24 mouse cellular contexts compared by ENCODE assay signal in genomic region chr4:45783671-45784070, GRCm38 (mm10). TPM values are rescaled to one million over a fixed set of nuclear protein-coding genes. Genes with fewer than 3 reads are reported as not detected.
A peak's percentile ranks its signal among the peaks of the same experiment; 100 is the strongest.
DNase-seq lines count a peak whose midpoint lies in the region; ATAC-seq and TF ChIP-seq lines count a peak whose summit lies in the region.
"Had no signal": no experiment of that assay in that cellular context is flagged by ENCODE, and none has a peak within 500 bp of the region (broad histone marks: within the 10 kb centered on the region; RNA-seq: fewer than 3 reads in every experiment).

No protein-coding gene starts in this region.

- TF ChIP-seq CTCF in kidney, adult 2 months (conservative IDR thresholded peaks at IDR 0.05; ENCODE audit: insufficient read depth, insufficient read length, low read depth, low read length), result 0 out of 2 replicates have a peak, but pooled peaks have one; percentile 10
- TF ChIP-seq CTCF in liver, postnatal 0 days (IDR thresholded peaks at IDR 0.05; ENCODE audit: low read depth), result peak; percentile 42

- H3K4me3 ChIP-seq in heart, embryonic 16.5 days (ENCODE audit: low read length), result no peak overlapping the region
- H3K4me3 ChIP-seq in kidney, adult 2 months (ENCODE audit: insufficient read depth, low read depth, low read length), result no peak overlapping the region
- H3K4me3 ChIP-seq in liver, postnatal 0 days (ENCODE audit: low read depth, low read length), result no peak overlapping the region
- H3K4me3 ChIP-seq: embryonic facial prominence, embryonic 12.5 days; limb, embryonic 13.5 days; midbrain, embryonic 13.5 days had no signal

- H3K36me3 ChIP-seq in heart, embryonic 16.5 days (ENCODE audit: control insufficient read depth, insufficient read depth), result no peaks in the 10 kb centered on the region
- no peaks in the 10 kb centered on the region for H3K36me3 ChIP-seq in kidney, adult 2 months (ENCODE audit: control insufficient read depth, insufficient read depth, low read length)
- no peaks in the 10 kb centered on the region for H3K36me3 ChIP-seq in liver, postnatal 0 days (replicated peaks; ENCODE audit: insufficient read depth, low read length)
- H3K36me3 ChIP-seq: embryonic facial prominence, embryonic 12.5 days; limb, embryonic 13.5 days; midbrain, embryonic 13.5 days had no signal

- no peak for TF ChIP-seq POLR2A in kidney, adult 2 months (IDR thresholded peaks at IDR 0.05; ENCODE audit: low read depth, low read length)

- no peak for DNase-seq in heart, adult 9 months (ENCODE audit: low spot score in 2 of 2)
- no peak for DNase-seq in kidney, adult 2 months
- DNase-seq in kidney, adult 11 months, result no peak
- DNase-seq in liver, postnatal 0 days, result no peak
- no peak for DNase-seq in liver
- DNase-seq in adrenal gland, postnatal 36 days, result no peak
- DNase-seq: adrenal gland, adult 2 months; cerebellum, adult 18-20 months; cerebellum, postnatal 14 days; gastrocnemius, postnatal 36 days; kidney, adult 18-20 months; kidney, postnatal 10 days; layer of hippocampus, postnatal 36 days; lung, adult 18-20 months had no signal

- no peaks in the 10 kb centered on the region for H3K9me3 ChIP-seq in heart, embryonic 16.5 days (replicated peaks; ENCODE audit: control insufficient read depth, low read length)
- no peaks in the 10 kb centered on the region for H3K9me3 ChIP-seq in liver, postnatal 0 days (ENCODE audit: low read length)
- H3K9me3 ChIP-seq: embryonic facial prominence, embryonic 12.5 days; limb, embryonic 13.5 days; midbrain, embryonic 13.5 days had no signal

- H3K9ac ChIP-seq in heart, embryonic 16.5 days (ENCODE audit: low read length), result no peak overlapping the region
- no peak overlapping the region for H3K9ac ChIP-seq in liver, postnatal 0 days (replicated peaks)
- H3K9ac ChIP-seq: embryonic facial prominence, embryonic 12.5 days; limb, embryonic 13.5 days; midbrain, embryonic 13.5 days had no signal

- no peak overlapping the region for H3K4me2 ChIP-seq in heart, embryonic 16.5 days (ENCODE audit: low read depth, low read length)
- H3K4me2 ChIP-seq in liver, postnatal 0 days (ENCODE audit: low read depth, low read length), result no peak overlapping the region
- H3K4me2 ChIP-seq: embryonic facial prominence, embryonic 12.5 days; limb, embryonic 13.5 days; midbrain, embryonic 13.5 days had no signal

- H3K4me1 ChIP-seq in heart, embryonic 16.5 days (ENCODE audit: control insufficient read depth, insufficient read depth, low read length), result peaks cover 16% of the 10 kb centered on the region
- H3K4me1 ChIP-seq in kidney, adult 2 months (ENCODE audit: control insufficient read depth, insufficient read depth, low read length), result no peaks in the 10 kb centered on the region
- peaks cover 17% of the 10 kb centered on the region for H3K4me1 ChIP-seq in liver, postnatal 0 days (ENCODE audit: insufficient read depth)
- H3K4me1 ChIP-seq: embryonic facial prominence, embryonic 12.5 days had no signal

- no peak for TF ChIP-seq EP300 in liver, postnatal 0 days (IDR thresholded peaks at IDR 0.05; ENCODE audit: low read depth)

- 45% methylated on average over 1 of the region's 1 CpGs for WGBS in heart, embryonic 16.5 days
- WGBS in kidney, adult 2 months, result 56% methylated on average over 1 of the region's 1 CpGs
- WGBS in liver, postnatal 0 days (ENCODE audit: insufficient replicate concordance), result 46% methylated on average over 1 of the region's 1 CpGs

- peaks cover 4% of the 10 kb centered on the region; the same call in 1 of the 2 replicates for H3K27me3 ChIP-seq in heart, embryonic 16.5 days (ENCODE audit: control insufficient read depth, insufficient read depth, low read length)
- H3K27me3 ChIP-seq in kidney, adult 2 months (replicated peaks; ENCODE audit: control insufficient read depth, insufficient read depth, low read length), result no peaks in the 10 kb centered on the region
- no peaks in the 10 kb centered on the region for H3K27me3 ChIP-seq in liver, postnatal 0 days (ENCODE audit: insufficient read depth, low read length)

- no peak overlapping the region for H3K27ac ChIP-seq in heart, embryonic 16.5 days (ENCODE audit: low read length)
- H3K27ac ChIP-seq in kidney, adult 2 months (ENCODE audit: insufficient read depth, low read depth, low read length), result no peak overlapping the region
- no peak overlapping the region for H3K27ac ChIP-seq in liver, postnatal 0 days (ENCODE audit: low read depth)
- H3K27ac ChIP-seq: embryonic facial prominence, embryonic 12.5 days; limb, embryonic 13.5 days; midbrain, embryonic 13.5 days had no signal

- ATAC-seq in heart, embryonic 16.5 days (replicated peaks; ENCODE audit: extremely low read depth, insufficient read depth, low FRiP score), result peak; percentile 69
- ATAC-seq in liver, postnatal 0 days, result no peak
- ATAC-seq: hindbrain, embryonic 16.5 days; midbrain, embryonic 13.5 days had no signal

RNA-seq across cellular contexts. Expression of gene Aldh1b1, which starts 15.2 kb away (rescaled TPM):
- polyA plus RNA-seq in heart, embryonic 16.5 days (2015; fragmentation: Nextera tagmentation; extraction: Ambion mirVana), result 173 and 184 TPM in 2 replicates
- 4.2 and 5.8 TPM in 2 replicates for polyA plus RNA-seq in kidney, adult 2 months (2012; rRNA removed)
- 91.5 and 96.4 TPM in 2 replicates for polyA plus RNA-seq in liver, postnatal 0 days (2015; fragmentation: Nextera tagmentation; extraction: Ambion mirVana)
- total RNA-seq in adrenal gland, postnatal 36 days (2021), result 10 to 100 TPM; 20.2 to 34.4 TPM
- polyA plus RNA-seq: C2C12 had no signal

RNA-seq across cellular contexts. Expression of gene Igfbpl1, which starts 43.1 kb away (rescaled TPM):
- polyA plus RNA-seq in heart, embryonic 16.5 days (2015; fragmentation: Nextera tagmentation; extraction: Ambion mirVana), result 1.5 TPM in 2 replicates
- not detected in 2 replicates for polyA plus RNA-seq in kidney, adult 2 months (2012; rRNA removed)
- polyA plus RNA-seq in liver, postnatal 0 days (2015; fragmentation: Nextera tagmentation; extraction: Ambion mirVana), result not detected in 2 replicates
- total RNA-seq in adrenal gland, postnatal 36 days (2021), result not detected
- total RNA-seq: adrenal gland, adult 2 months; gastrocnemius, adult 18-20 months; gastrocnemius, postnatal 36 days; hematopoietic stem cell, adult 5-6 weeks; megakaryocyte, adult 5-6 weeks; MEL had no signal
- polyA plus RNA-seq: adrenal gland, adult 2 months; C2C12 had no signal

Comparison
In these comparisons a context has a peak if more than half of its experiments do, and no peak if none do; other contexts are left out.
1. RNA of gene Aldh1b1, which starts 15.2 kb away (polyA plus RNA-seq): 173 to 184 TPM in heart, embryonic 16.5 days and 91.5 to 96.4 TPM in liver, postnatal 0 days; 4.2 to 5.8 TPM in kidney, adult 2 months; every median in the first group is over 10 times any median in the second.